Mouse (Mus musculus): ENCODE results near the gene Cdk8.

DNA sequence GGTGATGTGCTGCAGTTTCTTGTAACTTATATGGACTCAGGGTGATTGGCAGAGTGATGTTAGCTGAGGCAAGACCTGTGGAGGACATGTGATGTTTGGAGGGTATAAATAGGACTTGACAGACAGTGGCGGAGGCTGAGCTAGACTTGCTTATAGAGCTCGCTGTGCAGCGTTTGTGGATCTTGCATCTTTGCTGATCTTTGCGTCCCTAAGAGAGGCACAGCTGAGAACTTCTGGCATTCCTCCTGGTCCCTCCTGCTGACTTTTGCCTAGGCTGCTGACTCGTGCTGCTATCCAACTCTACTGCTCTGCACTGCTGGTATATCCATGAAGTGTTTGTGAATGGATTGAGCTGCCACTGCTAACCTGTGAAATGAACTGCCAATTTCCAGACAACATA lies 22.6 kb downstream of the Cdk8 start:
- TF ChIP-seq GATA1 (IDR thresholded peaks at IDR 0.05; ENCODE audit: borderline replicate concordance, low read length) (no peak), CTCF (IDR thresholded peaks at IDR 0.05; ENCODE audit: low read depth, low read length) (no peak), GATA2 (IDR thresholded peaks at IDR 0.05; ENCODE audit: borderline replicate concordance, low read depth, low read length) (no peak), TAL1 (conservative IDR thresholded peaks at IDR 0.05; ENCODE audit: low read depth, low read length) (no peak), POLR2AphosphoS5 (IDR thresholded peaks at IDR 0.05; ENCODE audit: insufficient replicate concordance, low read depth, low read length) (no peak)

All from G1E (cell line).